Mouse (Mus musculus): ENCODE results near the gene Kel. TPM values are rescaled to one million over a fixed set of nuclear protein-coding genes. Genes with fewer than 3 reads are reported as not detected.

Gene Kel
- 0.08 and 0.13 TPM in 2 replicates for polyA plus RNA-seq (2012; rRNA removed)

- no peak for DNase-seq (ENCODE audit: extremely low spot score in 1 of 2, low spot score in 1 of 2)
Measured at GRCm38 (mm10) chr6:41704123-41704522, at the start of gene Kel. Gene Kel, minus strand, starts transcription at chr6:41704339.

GRCm38 (mm10) chr6:41744664-41745392 lies 40.7 kb upstream of the Kel start:
- DNase-seq (ENCODE audit: extremely low spot score in 1 of 2, low spot score in 1 of 2), result no peak

DNA sequence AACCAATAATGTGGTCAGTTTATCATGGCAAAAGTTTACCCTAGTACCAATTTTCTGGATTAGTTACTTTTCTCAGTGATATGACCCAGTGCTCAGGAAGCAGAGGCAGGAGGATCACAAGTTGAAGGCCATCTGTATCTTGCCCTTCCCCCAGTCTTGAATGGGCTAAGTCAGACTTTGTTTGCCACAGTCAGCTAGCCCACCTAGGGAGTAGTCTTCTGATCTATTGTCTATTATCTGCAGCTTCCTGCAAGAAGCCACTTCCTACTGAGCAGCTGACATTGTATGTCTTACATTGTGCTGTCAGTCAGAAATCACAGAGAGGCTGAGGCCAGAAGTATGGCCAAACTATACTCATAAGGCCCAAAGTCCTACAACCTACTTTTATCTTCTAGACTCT lies 37.0 kb upstream of the Kel start:
- DNase-seq (ENCODE audit: extremely low spot score in 1 of 2, low spot score in 1 of 2), result no peak

- DNase-seq (ENCODE audit: extremely low spot score in 1 of 2, low spot score in 1 of 2), result peak in 1 of 2 experiments; percentile 32
Measured at GRCm38 (mm10) chr6:41734719-41735470, 30.8 kb upstream of the Kel start.

DNA sequence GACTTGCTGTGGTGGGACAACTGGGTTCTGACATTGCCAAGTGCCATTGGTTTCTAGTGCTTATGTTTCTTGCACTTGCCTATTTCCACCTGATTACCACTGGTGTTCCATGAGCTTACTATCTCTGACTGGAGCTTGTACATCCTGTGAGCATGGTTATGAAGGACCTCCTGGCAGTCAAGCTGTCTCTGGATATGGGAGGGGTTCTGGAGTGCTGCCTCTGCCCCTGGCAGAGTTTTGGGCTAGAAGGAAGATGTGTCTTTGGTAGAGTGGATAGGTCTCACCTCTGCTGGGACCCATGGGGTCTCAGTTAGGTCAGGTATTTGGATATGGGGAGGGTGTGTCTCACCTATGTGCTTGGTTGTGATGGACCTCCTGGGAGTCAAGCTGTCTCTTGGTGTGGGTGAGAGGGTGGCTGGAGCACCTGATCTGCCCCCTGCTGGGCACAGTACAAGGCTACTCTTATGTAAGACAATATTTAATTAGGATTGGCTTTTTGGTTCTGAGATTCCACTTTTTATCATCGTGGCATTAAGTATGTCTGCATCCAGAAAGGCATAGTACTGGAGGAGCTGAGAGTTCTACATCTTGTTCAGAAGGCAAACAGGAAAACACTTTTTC lies 24.0 kb upstream of the Kel start:
- no peak for DNase-seq (ENCODE audit: extremely low spot score in 1 of 2, low spot score in 1 of 2)

DNA sequence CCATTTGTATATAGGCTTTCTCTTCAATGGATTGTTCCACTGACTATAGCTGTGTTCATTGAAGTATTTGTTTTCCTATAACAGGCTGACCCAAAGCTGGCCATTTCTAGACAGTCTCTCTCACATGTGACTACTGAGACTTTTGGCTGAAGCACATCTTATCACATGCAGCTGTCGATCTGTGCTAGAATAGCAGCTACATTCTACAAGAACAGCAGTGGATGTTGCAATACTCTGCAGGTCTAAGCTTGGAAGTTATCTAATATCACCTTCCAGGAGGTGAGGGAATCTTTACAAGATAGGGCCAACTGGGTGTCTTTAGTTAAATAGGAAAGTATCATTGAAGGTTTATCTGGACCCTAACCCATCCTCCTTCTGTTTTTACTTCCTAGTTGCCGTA lies 17.3 kb upstream of the Kel start:
- no peak for DNase-seq (ENCODE audit: extremely low spot score in 1 of 2, low spot score in 1 of 2)

DNA sequence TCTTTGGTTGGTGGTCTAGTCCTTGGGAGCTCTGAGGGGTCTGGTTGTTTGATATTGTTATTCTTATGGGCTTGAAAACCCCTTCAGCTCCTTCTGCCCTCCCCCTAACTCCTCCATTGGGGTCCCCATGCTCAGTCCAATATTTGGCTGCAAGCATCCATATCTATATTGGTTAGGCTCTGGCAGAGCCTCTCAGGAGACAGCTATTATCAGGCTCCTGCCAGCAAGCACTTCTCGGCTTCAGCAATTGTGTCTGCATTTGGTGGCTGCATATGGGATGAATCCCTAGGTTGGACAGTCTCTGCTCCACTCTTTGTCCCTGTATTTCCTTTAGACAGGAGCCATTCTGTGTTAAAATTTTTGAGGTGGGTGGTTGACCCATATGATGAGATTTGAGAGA lies 6.1 kb upstream of the Kel start:
- no peak for DNase-seq (ENCODE audit: extremely low spot score in 1 of 2, low spot score in 1 of 2)

GRCm38 (mm10) chr6:41706275-41706674 lies 2.1 kb upstream of the Kel start:
- no peak for DNase-seq (ENCODE audit: extremely low spot score in 1 of 2, low spot score in 1 of 2)

GRCm38 (mm10) chr6:41702928-41703327 lies 1.2 kb downstream of the Kel start:
- no peak for DNase-seq (ENCODE audit: extremely low spot score in 1 of 2, low spot score in 1 of 2)

GRCm38 (mm10) chr6:41701245-41701644 lies 2.9 kb downstream of the Kel start:
- DNase-seq (ENCODE audit: extremely low spot score in 1 of 2, low spot score in 1 of 2), result no peak

- no peak for DNase-seq (ENCODE audit: extremely low spot score in 1 of 2, low spot score in 1 of 2)
Measured at GRCm38 (mm10) chr6:41694407-41694806, 9.7 kb downstream of the Kel start.

- no peak for DNase-seq (ENCODE audit: extremely low spot score in 1 of 2, low spot score in 1 of 2)
Measured at GRCm38 (mm10) chr6:41692200-41692599, 11.9 kb downstream of the Kel start.

GRCm38 (mm10) chr6:41685596-41685995 lies 18.5 kb downstream of the Kel start:
- no peak for DNase-seq (ENCODE audit: extremely low spot score in 1 of 2, low spot score in 1 of 2)

- DNase-seq (ENCODE audit: extremely low spot score in 1 of 2, low spot score in 1 of 2), result no peak
Measured at GRCm38 (mm10) chr6:41684911-41685310, 19.2 kb downstream of the Kel start.

DNA sequence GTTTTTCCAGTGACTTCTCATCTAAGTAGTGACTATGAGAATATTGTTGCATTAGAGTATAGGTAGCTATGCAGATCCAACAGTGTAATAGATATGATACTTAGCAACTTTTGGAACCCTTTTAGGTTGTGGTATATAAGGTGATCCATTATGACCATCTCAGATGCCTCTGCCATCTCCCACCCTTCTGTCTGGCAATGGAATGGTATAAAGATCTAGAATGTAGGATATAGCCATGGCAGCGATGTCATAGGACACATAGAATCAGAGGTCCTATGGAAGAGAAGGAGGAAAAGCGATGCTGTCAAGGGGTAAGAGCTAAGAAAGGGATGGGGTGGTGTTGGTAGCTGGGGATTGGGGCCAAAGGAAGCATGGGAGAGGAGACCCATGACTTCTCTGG lies 20.0 kb downstream of the Kel start, which contains the start of gene Llcfc1:
Gene Llcfc1 (plus strand): TSS at position 301 of the 400 bp plus-strand sequence.
- no peak for DNase-seq (ENCODE audit: extremely low spot score in 1 of 2, low spot score in 1 of 2)

DNA sequence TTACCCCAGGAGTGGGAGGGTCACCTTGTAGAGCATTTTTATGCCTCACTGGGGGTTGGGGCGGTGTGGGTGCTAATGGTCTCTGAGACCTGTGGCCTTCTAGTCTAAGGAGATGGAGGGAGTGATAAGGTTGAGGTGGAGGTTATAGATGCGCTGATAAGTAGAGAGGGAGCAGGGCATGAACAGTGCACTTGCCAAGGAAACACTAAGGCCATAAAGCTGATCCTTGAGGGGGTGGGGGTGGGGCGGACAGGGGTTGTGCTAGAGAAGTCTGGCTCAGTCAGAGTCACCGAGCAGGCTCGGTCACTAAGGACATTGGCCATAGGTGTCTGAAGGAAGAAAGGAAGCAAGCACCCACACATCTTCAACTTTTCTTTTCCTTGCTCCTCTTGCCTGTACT lies 22.5 kb downstream of the Kel start:
- DNase-seq (ENCODE audit: extremely low spot score in 1 of 2, low spot score in 1 of 2), result no peak

DNA sequence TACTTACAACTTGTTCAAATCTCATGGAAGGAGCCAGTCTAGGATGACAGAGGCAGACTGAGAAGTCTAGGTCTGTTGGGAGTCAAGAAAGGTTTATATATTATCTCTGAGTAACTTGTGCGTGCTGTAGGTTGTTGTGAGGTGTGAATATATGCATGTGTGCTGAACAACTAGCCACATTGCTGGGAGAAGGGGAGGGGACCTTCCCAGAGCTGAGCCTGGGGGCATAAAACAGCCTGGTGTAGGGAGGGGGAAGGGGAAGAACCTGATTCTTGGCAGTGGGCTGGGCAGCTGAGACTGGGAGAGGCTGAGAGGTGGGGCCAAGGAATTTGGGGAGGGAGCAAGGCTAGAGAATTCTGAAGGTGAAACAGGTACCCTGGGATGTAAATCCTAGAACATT lies 23.5 kb downstream of the Kel start, which contains the start of gene Trpv5:
Gene Trpv5 (minus strand): TSS at position 101 of the 400 bp plus-strand sequence.
- DNase-seq (ENCODE audit: extremely low spot score in 1 of 2, low spot score in 1 of 2), result no peak

DNA sequence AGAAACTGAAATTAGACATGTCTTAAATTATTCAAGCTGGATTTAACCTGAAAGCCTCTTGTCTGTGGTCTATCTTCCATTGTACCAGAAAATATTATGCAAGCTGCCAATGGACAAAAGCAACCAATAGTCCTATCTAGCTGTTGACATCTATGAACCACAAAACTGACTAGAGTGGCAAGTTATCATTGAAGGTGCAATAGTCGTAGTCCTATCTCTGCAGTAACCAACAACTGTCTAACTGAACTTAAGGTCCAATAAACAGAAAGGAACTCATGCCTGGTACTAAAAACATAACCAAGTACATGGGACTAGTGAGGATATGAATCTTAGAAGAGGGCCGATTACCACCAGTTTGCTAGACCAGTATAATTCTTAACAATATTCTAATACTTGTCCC lies 27.6 kb downstream of the Kel start:
- no peak for DNase-seq (ENCODE audit: extremely low spot score in 1 of 2, low spot score in 1 of 2)

DNA sequence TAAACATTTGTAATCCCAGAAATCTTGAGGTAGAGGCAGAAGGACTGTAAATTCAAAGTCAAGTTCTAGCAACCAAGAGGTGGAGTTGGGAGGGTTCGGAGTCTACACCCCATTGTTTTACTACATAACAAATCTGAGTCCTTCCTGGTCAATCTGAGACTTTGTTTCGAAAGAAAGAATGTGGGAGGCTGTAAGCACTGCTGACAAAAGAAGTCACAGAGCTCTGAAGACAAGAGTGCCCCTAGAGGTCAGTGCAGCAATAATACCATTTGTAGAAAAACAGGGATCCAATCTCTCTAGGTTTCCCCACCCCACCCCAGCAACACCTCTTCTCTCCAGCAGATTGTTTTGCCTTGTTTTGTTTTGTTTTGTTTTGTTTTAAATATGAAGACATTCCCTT lies 41.8 kb downstream of the Kel start:
- peak in 1 of 2 experiments; percentile 12 for DNase-seq (ENCODE audit: extremely low spot score in 1 of 2, low spot score in 1 of 2)

- DNase-seq (ENCODE audit: extremely low spot score in 1 of 2, low spot score in 1 of 2), result no peak
Measured at GRCm38 (mm10) chr6:41658487-41658886, 45.7 kb downstream of the Kel start.

DNA sequence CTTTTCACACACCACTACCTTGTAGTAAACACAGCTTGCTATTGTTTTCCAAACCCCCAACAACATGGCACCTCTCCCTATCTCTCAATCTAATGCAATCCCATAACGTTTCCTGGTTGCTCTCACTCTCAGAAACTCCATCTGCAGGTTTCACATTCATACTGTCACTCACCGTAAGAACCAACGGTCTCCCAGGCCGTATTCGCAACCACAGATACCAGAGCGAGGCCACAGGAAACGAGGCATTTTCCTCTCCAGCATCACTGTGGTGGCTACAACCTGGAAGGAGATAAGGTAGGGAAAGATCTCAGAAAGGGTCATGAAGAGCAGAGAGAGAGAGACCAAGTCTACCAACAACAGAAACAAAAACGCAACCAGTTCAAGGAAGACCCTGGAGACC lies 49.5 kb downstream of the Kel start:
- no peak for DNase-seq (ENCODE audit: extremely low spot score in 1 of 2, low spot score in 1 of 2)

All from frontal cortex, adult 2 months (tissue).